Mouse (Mus musculus): ENCODE data around the gene Wwox. TPM values are rescaled to one million over a fixed set of nuclear protein-coding genes. Genes with fewer than 3 reads are reported as not detected.

The Wwox gene
- 14.9 and 15.2 TPM in 2 replicates for polyA plus RNA-seq (2012; rRNA removed)

DNA sequence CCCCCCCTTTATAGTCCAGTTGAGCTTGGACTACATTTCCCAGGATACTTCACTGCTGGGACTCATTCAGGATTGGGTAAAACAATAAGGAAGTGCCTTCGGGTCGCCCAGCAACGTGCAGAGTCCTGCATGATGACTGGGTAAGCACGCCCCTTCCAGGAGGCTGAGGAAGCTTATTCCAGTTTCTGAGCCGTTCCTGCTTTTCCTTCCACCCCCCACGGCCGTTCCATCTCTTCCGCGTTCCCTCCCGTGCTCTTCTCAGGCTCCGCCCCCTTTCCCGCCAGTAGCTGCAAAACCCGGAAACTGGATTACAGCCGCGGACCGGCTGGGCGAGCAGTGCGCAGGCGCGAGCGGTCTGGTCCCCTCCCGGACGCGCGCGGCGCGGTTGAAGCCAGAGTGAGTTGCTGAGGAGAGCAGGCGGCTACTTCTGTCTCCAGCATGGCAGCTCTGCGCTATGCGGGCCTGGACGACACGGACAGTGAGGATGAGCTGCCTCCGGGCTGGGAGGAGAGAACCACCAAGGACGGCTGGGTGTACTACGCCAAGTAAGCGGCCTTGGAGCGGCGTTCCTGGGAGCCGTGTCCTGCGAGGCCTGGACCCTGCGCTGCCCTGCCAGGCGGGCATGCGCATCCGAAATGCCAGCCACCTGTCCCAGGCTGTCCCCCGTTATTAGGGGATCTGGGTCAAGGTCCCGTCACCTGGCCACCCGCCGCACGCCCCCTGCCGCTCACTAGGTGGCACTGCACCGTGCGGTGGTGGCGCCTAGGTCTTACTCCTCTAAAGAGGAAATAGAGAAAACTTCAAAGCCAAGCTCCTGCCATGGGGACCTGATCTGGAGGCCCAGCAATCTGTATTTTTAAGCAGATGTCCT lies at the start of gene Wwox:
Gene Wwox (plus strand): TSS at position 322 of the 871 bp plus-strand sequence.
- peak within 1 kb of the TSS; percentile 94 for H3K4me3 ChIP-seq (ENCODE audit: control insufficient read depth, low read depth, low read length)
- H3K27me3 ChIP-seq (ENCODE audit: control insufficient read depth, insufficient read depth, low read length): no peaks in the 10 kb centered on the region
- H3K4me1 ChIP-seq (ENCODE audit: control insufficient read depth, insufficient read depth, low read length): peaks cover 11% of the 10 kb centered on the region
- H3K27ac ChIP-seq (ENCODE audit: control insufficient read depth, insufficient read depth, low read depth, low read length): peak within 1 kb of the TSS; percentile 83
- TF ChIP-seq CTCF (IDR thresholded peaks at IDR 0.05; ENCODE audit: control insufficient read depth, insufficient read depth, insufficient replicate concordance, low read depth, low read length): peak; percentile 90
- peak; percentile 65 for TF ChIP-seq POLR2A (IDR thresholded peaks at IDR 0.05; ENCODE audit: control insufficient read depth, low read depth, low read length)
- H3K36me3 ChIP-seq (ENCODE audit: control insufficient read depth, insufficient read depth, low read length): no peaks in the 10 kb centered on the region

- no peak for TF ChIP-seq POLR2A (IDR thresholded peaks at IDR 0.05; ENCODE audit: control insufficient read depth, low read depth, low read length)
- TF ChIP-seq CTCF (IDR thresholded peaks at IDR 0.05; ENCODE audit: control insufficient read depth, insufficient read depth, insufficient replicate concordance, low read depth, low read length): peak; percentile 10; the same call in 1 of the 2 replicates
- no peaks in the 10 kb centered on the region for H3K27me3 ChIP-seq (ENCODE audit: control insufficient read depth, insufficient read depth, low read length)
- no peak overlapping the region for H3K27ac ChIP-seq (ENCODE audit: control insufficient read depth, insufficient read depth, low read depth, low read length)
These were observed 48.8 kb upstream of the Wwox start for GRCm38 (mm10) chr8:114390465-114391254.

DNA sequence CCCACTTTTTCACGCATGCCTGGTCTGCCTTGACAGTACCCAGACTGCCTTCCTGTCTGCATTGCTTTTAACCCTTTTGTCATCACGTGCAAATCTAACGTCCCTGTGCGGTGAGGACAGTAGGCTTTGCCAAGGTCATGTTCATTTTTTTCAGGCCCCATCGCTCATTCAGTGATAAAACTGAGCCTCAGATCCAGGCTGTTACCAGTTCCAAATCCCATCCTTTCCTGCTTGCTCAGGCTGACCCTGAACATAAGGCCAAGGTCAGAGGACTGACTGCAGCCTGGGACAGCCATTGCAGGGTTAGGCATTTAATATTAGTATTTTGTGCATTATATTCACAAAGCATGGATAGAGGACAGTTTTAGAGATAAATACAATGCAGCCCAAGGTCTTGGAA lies 41.1 kb upstream of the Wwox start:
- no peaks in the 10 kb centered on the region for H3K4me1 ChIP-seq (ENCODE audit: control insufficient read depth, insufficient read depth, low read length)
- TF ChIP-seq CTCF (IDR thresholded peaks at IDR 0.05; ENCODE audit: control insufficient read depth, insufficient read depth, insufficient replicate concordance, low read depth, low read length) (no peak), POLR2A (IDR thresholded peaks at IDR 0.05; ENCODE audit: control insufficient read depth, low read depth, low read length) (no peak)
- no peaks in the 10 kb centered on the region for H3K27me3 ChIP-seq (ENCODE audit: control insufficient read depth, insufficient read depth, low read length)
- no peak overlapping the region for H3K27ac ChIP-seq (ENCODE audit: control insufficient read depth, insufficient read depth, low read depth, low read length)
- no peaks in the 10 kb centered on the region for H3K36me3 ChIP-seq (ENCODE audit: control insufficient read depth, insufficient read depth, low read length)
- no peak overlapping the region for H3K4me3 ChIP-seq (ENCODE audit: control insufficient read depth, low read depth, low read length)

More at GRCm38 (mm10) chr8:114390465-114391254, 48.8 kb upstream of the Wwox start:
- Histone ChIP-seq H3K4me3 (ENCODE audit: control insufficient read depth, low read depth, low read length) (no peak overlapping the region), H3K36me3 (ENCODE audit: control insufficient read depth, insufficient read depth, low read length) (no peaks in the 10 kb centered on the region), H3K4me1 (ENCODE audit: control insufficient read depth, insufficient read depth, low read length) (no peaks in the 10 kb centered on the region)

DNA sequence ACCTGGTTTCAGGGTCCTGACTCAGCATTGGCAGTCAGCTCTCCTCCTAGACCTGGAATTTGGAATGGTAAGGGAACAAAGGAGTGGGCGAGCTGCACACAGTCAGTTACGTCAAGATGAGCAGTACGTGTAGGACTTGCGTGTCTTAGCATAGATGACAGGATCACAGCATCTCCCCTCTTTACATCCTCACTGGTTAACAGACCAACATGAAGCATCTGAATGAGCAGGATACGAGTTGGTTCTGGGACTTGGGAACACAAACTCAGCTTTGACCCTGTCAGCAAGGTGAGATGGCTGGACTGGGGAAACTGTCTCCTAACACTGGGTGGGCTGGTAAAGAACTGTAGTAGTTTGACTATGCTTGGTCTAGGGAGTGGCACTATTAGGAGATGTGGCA lies 40.2 kb upstream of the Wwox start:
- H3K4me1 ChIP-seq (ENCODE audit: control insufficient read depth, insufficient read depth, low read length): no peaks in the 10 kb centered on the region
- no peak overlapping the region for H3K27ac ChIP-seq (ENCODE audit: control insufficient read depth, insufficient read depth, low read depth, low read length)
- H3K36me3 ChIP-seq (ENCODE audit: control insufficient read depth, insufficient read depth, low read length): no peaks in the 10 kb centered on the region
- TF ChIP-seq CTCF (IDR thresholded peaks at IDR 0.05; ENCODE audit: control insufficient read depth, insufficient read depth, insufficient replicate concordance, low read depth, low read length) (no peak), POLR2A (IDR thresholded peaks at IDR 0.05; ENCODE audit: control insufficient read depth, low read depth, low read length) (no peak)
- H3K4me3 ChIP-seq (ENCODE audit: control insufficient read depth, low read depth, low read length): no peak overlapping the region
- H3K27me3 ChIP-seq (ENCODE audit: control insufficient read depth, insufficient read depth, low read length): no peaks in the 10 kb centered on the region

DNA sequence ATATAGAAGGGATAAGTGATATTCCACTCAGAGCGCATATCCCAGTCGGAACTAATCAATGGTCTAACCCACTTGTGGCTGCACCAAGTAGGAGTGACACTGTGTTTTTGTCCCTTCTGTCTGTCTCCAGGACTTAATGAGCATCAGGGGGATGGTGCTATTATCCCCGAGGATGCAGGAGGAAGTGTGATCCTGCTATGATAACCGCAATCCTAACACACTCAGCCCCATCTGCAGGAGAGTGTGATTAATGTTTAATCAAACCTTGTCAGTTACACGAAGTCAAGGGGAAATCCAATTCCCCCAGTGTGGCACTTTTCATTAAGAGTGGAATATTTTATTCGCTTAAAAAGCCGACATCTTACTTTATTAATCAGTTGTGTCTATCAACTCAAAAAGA lies 37.8 kb upstream of the Wwox start:
- Histone ChIP-seq H3K36me3 (ENCODE audit: control insufficient read depth, insufficient read depth, low read length) (no peaks in the 10 kb centered on the region), H3K4me3 (ENCODE audit: control insufficient read depth, low read depth, low read length) (no peak overlapping the region), H3K4me1 (ENCODE audit: control insufficient read depth, insufficient read depth, low read length) (no peaks in the 10 kb centered on the region), H3K27ac (ENCODE audit: control insufficient read depth, insufficient read depth, low read depth, low read length) (no peak overlapping the region), H3K27me3 (ENCODE audit: control insufficient read depth, insufficient read depth, low read length) (no peaks in the 10 kb centered on the region)
- no peak for TF ChIP-seq CTCF (IDR thresholded peaks at IDR 0.05; ENCODE audit: control insufficient read depth, insufficient read depth, insufficient replicate concordance, low read depth, low read length)
- no peak for TF ChIP-seq POLR2A (IDR thresholded peaks at IDR 0.05; ENCODE audit: control insufficient read depth, low read depth, low read length)

DNA sequence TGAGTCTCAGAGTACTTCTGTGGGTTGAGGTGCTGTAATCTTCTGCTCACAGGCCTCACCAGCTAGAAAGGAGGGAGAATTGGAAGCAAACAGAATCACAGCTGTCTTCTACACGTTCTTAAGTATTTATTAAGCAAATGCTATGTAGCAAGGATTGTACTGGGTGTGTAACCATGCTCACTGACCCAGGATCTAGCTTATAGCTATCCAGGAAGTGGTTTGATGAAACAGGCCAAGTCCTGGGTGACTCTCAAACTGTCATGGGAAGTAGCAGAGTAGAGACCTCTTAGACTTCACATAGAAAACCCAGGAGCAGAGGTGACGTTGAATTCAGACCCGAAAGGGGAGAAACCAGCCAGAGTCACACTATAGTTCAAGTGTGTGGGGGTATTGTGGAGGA lies 28.0 kb upstream of the Wwox start:
- H3K4me1 ChIP-seq (ENCODE audit: control insufficient read depth, insufficient read depth, low read length): no peaks in the 10 kb centered on the region
- H3K36me3 ChIP-seq (ENCODE audit: control insufficient read depth, insufficient read depth, low read length): no peaks in the 10 kb centered on the region
- H3K27ac ChIP-seq (ENCODE audit: control insufficient read depth, insufficient read depth, low read depth, low read length): no peak overlapping the region
- no peak overlapping the region for H3K4me3 ChIP-seq (ENCODE audit: control insufficient read depth, low read depth, low read length)
- no peak for TF ChIP-seq CTCF (IDR thresholded peaks at IDR 0.05; ENCODE audit: control insufficient read depth, insufficient read depth, insufficient replicate concordance, low read depth, low read length)
- TF ChIP-seq POLR2A (IDR thresholded peaks at IDR 0.05; ENCODE audit: control insufficient read depth, low read depth, low read length): no peak
- no peaks in the 10 kb centered on the region for H3K27me3 ChIP-seq (ENCODE audit: control insufficient read depth, insufficient read depth, low read length)

DNA sequence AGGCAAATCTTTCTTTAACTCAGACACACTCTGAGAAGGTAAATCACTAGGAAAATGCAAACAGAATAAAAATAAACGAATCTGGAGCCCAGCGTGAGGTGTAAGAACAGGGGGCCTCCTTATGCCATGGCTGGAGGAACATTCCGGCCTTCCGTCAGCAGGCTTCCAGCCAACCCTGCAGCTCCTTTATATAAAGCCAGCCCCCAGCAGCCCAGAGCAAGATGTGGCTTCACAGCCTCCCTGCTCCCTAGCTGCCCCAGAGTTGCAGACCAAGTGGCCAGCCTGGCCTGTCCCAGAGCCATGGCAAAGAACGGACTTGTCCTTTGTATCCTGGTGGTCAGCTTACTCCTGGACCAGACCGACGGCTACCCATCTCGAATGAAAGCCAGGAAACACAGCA lies 21.7 kb upstream of the Wwox start, which contains the start of gene Clec3a:
Gene Clec3a (plus strand): TSS at position 301 of the 400 bp plus-strand sequence.
- TF ChIP-seq CTCF (IDR thresholded peaks at IDR 0.05; ENCODE audit: control insufficient read depth, insufficient read depth, insufficient replicate concordance, low read depth, low read length) (no peak), POLR2A (IDR thresholded peaks at IDR 0.05; ENCODE audit: control insufficient read depth, low read depth, low read length) (no peak)
- no peak within 1 kb of the TSS for H3K27ac ChIP-seq (ENCODE audit: control insufficient read depth, insufficient read depth, low read depth, low read length)
- H3K4me1 ChIP-seq (ENCODE audit: control insufficient read depth, insufficient read depth, low read length): no peaks in the 10 kb centered on the region
- no peak within 1 kb of the TSS for H3K4me3 ChIP-seq (ENCODE audit: control insufficient read depth, low read depth, low read length)
- no peaks in the 10 kb centered on the region for H3K36me3 ChIP-seq (ENCODE audit: control insufficient read depth, insufficient read depth, low read length)
- no peaks in the 10 kb centered on the region for H3K27me3 ChIP-seq (ENCODE audit: control insufficient read depth, insufficient read depth, low read length)
